Mouse (Mus musculus): ENCODE measurements around the gene Lgals8. TPM values are rescaled to one million over a fixed set of nuclear protein-coding genes. Genes with fewer than 3 reads are reported as not detected.

Lgals8 gene
- polyA plus RNA-seq, 2 experiments, result 19.9 to 29.1 TPM

DNA sequence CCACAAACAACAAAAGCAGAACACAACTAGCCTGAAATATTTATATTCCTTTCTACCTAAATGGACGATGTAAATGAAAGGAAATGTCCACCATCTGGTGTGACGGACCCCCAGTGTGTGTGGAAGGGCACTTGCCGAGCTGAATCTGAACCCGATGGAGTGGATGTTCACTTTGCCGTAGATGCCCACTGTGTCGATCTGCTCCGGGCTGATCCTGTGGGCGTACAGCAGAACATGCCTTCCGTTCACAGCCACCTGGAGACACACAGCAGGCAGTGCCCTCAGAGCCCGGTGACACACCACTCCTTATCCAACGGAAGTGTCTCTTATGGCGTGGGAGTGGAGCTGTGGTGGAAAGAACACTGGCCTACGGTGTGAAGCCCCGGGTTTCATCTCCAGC is 11.6 kb downstream of the Lgals8 start:
- ATAC-seq (ENCODE audit: low FRiP score, low read depth) (no peak), DNase-seq (ENCODE audit: low spot score) (no peak)
- no peak overlapping the region for H3K4me3 ChIP-seq (replicated peaks; ENCODE audit: low read length)
- H3K27ac ChIP-seq (replicated peaks; ENCODE audit: low read depth, low read length), result no peak overlapping the region
- no peaks in the 10 kb centered on the region for H3K4me1 ChIP-seq (ENCODE audit: control insufficient read depth, insufficient read depth, low read length)
- TF ChIP-seq POLR2A (IDR thresholded peaks at IDR 0.05; ENCODE audit: borderline replicate concordance, extremely low read depth, insufficient read depth, insufficient read length), result no peak
- H3K9me3 ChIP-seq (ENCODE audit: control insufficient read depth, low read length), result no peaks in the 10 kb centered on the region
- H3K4me2 ChIP-seq (replicated peaks; ENCODE audit: low read depth, low read length, severe bottlenecking), result no peak overlapping the region
- no peaks in the 10 kb centered on the region for H3K27me3 ChIP-seq (ENCODE audit: control insufficient read depth, insufficient read depth, low read length)
- H3K36me3 ChIP-seq (ENCODE audit: control insufficient read depth, insufficient read depth, low read length), result peaks cover 9% of the 10 kb centered on the region; the same call in 1 of the 2 replicates
- H3K9ac ChIP-seq (ENCODE audit: low read depth, low read length, severe bottlenecking), result no peak overlapping the region
- WGBS, result 90% methylated on average over 14 of the region's 14 CpGs

DNA sequence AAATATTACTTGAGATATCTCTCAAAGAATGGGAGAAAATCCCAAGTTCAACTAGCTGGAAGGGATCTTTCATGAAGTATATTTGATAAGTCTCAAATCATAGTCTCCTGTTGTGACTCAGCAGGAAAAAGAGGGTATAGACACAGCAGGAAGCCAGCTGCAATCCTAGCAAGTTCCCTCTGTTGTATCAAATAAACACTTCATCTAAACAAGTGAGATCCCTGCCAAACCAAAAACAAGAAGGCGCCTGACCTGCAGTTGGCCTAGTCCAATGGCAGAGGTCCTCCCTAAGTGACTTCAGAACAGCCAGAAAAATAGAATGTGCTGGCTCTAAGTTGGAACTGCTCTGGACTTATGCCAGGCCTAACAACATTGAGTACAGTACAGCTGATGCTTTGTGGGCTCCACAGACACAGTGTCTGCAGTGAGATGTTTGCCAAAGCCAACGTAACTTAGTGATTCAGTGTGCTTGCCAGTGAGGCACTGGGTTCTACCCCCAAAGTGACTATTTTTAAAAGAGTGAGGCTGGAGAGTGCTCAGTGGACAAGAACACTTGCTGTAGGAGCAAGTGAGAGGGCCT is 22.6 kb downstream of the Lgals8 start:
- Histone ChIP-seq H3K27ac (replicated peaks; ENCODE audit: low read depth, low read length) (no peak overlapping the region), H3K4me2 (replicated peaks; ENCODE audit: low read depth, low read length, severe bottlenecking) (no peak overlapping the region), H3K27me3 (ENCODE audit: control insufficient read depth, insufficient read depth, low read length) (no peaks in the 10 kb centered on the region), H3K4me1 (ENCODE audit: control insufficient read depth, insufficient read depth, low read length) (no peaks in the 10 kb centered on the region), H3K9ac (ENCODE audit: low read depth, low read length, severe bottlenecking) (no peak overlapping the region), H3K9me3 (ENCODE audit: control insufficient read depth, low read length) (no peaks in the 10 kb centered on the region), H3K36me3 (ENCODE audit: control insufficient read depth, insufficient read depth, low read length) (peaks cover 40% of the 10 kb centered on the region), H3K4me3 (replicated peaks; ENCODE audit: low read length) (no peak overlapping the region)
- ATAC-seq (ENCODE audit: low FRiP score, low read depth) (no peak), DNase-seq (ENCODE audit: low spot score) (peak; percentile 5)
- 79% methylated on average over 2 of the region's 2 CpGs for WGBS
- no peak for TF ChIP-seq POLR2A (IDR thresholded peaks at IDR 0.05; ENCODE audit: borderline replicate concordance, extremely low read depth, insufficient read depth, insufficient read length)

DNA sequence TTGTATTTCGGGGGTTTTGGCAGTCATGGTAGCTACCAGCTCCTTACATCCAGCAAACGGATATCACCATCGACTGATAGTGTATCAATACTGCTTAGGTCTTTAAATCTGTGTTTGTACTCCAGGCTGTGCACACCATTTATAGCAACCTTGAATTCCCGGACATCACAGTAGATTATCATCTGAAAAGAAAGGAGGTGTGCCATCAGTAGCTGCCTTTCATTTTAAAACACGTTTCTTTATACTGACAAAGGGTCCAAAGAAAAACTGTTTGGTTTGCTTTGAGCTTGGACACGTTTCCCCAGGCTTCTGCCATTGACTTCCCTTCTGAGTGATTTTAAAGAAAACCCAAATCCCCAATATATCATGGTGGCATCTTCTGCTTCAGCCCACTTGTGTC is 23.9 kb downstream of the Lgals8 start:
- Histone ChIP-seq H3K4me3 (replicated peaks; ENCODE audit: low read length) (no peak overlapping the region), H3K4me1 (ENCODE audit: control insufficient read depth, insufficient read depth, low read length) (no peaks in the 10 kb centered on the region), H3K27me3 (ENCODE audit: control insufficient read depth, insufficient read depth, low read length) (no peaks in the 10 kb centered on the region), H3K27ac (replicated peaks; ENCODE audit: low read depth, low read length) (no peak overlapping the region), H3K4me2 (replicated peaks; ENCODE audit: low read depth, low read length, severe bottlenecking) (no peak overlapping the region), H3K36me3 (ENCODE audit: control insufficient read depth, insufficient read depth, low read length) (peaks cover 47% of the 10 kb centered on the region), H3K9ac (ENCODE audit: low read depth, low read length, severe bottlenecking) (no peak overlapping the region), H3K9me3 (ENCODE audit: control insufficient read depth, low read length) (no peaks in the 10 kb centered on the region)
- WGBS, result 93% methylated on average over 6 of the region's 6 CpGs
- DNase-seq (ENCODE audit: low spot score) (no peak), ATAC-seq (ENCODE audit: low FRiP score, low read depth) (no peak)
- TF ChIP-seq POLR2A (IDR thresholded peaks at IDR 0.05; ENCODE audit: borderline replicate concordance, extremely low read depth, insufficient read depth, insufficient read length), result no peak

DNA sequence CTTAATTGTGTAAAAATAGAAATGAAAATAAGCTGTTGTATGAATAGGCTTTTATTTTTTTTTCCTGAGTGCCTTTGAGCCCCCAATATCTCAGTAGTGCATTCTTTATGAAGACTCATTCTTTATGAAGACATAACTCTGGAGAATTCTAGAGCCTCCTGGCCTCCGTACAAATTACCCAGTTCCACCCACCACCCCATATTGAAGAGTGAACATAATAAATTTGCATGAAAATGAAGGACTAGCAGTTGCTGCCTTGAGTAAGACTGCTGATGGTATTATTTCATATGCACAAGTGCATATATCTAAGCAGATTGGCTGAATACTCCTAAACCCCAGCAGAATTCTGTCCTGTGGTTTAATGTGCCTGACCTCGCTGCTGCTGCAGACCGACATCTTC is 25.2 kb downstream of the Lgals8 start:
- 92% methylated on average over 3 of the region's 3 CpGs for WGBS
- Histone ChIP-seq H3K4me3 (replicated peaks; ENCODE audit: low read length) (no peak overlapping the region), H3K9me3 (ENCODE audit: control insufficient read depth, low read length) (no peaks in the 10 kb centered on the region), H3K4me2 (replicated peaks; ENCODE audit: low read depth, low read length, severe bottlenecking) (no peak overlapping the region), H3K9ac (ENCODE audit: low read depth, low read length, severe bottlenecking) (no peak overlapping the region), H3K27ac (replicated peaks; ENCODE audit: low read depth, low read length) (no peak overlapping the region), H3K27me3 (ENCODE audit: control insufficient read depth, insufficient read depth, low read length) (no peaks in the 10 kb centered on the region), H3K4me1 (ENCODE audit: control insufficient read depth, insufficient read depth, low read length) (no peaks in the 10 kb centered on the region), H3K36me3 (ENCODE audit: control insufficient read depth, insufficient read depth, low read length) (peaks cover 59% of the 10 kb centered on the region)
- DNase-seq (ENCODE audit: low spot score) (no peak), ATAC-seq (ENCODE audit: low FRiP score, low read depth) (no peak)
- no peak for TF ChIP-seq POLR2A (IDR thresholded peaks at IDR 0.05; ENCODE audit: borderline replicate concordance, extremely low read depth, insufficient read depth, insufficient read length)

DNA sequence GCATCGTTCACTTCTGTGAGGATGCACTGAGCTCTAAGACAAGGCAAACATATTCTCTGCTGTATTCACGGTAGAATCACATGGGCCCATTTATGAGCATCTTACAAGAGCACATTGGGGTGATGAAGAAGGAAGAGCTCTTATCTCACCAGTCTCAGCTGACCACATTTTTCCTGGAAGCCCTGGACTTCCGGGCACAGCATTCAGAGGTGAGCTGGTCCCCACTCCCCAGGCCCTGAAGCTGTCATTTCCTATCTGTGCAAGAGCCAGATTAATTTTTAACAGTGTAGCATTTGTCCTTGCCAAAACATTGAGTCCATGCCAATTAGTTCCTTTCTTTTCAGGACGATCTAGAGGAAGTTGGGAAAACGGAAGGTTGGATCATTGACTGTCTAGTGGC is 30.9 kb downstream of the Lgals8 start:
- H3K4me1 ChIP-seq (ENCODE audit: control insufficient read depth, insufficient read depth, low read length), result no peaks in the 10 kb centered on the region
- H3K4me3 ChIP-seq (replicated peaks; ENCODE audit: low read length), result no peak overlapping the region
- no peaks in the 10 kb centered on the region for H3K27me3 ChIP-seq (ENCODE audit: control insufficient read depth, insufficient read depth, low read length)
- no peak overlapping the region for H3K9ac ChIP-seq (ENCODE audit: low read depth, low read length, severe bottlenecking)
- H3K27ac ChIP-seq (replicated peaks; ENCODE audit: low read depth, low read length), result no peak overlapping the region
- H3K9me3 ChIP-seq (ENCODE audit: control insufficient read depth, low read length), result no peaks in the 10 kb centered on the region
- H3K36me3 ChIP-seq (ENCODE audit: control insufficient read depth, insufficient read depth, low read length), result peaks cover 82% of the 10 kb centered on the region
- TF ChIP-seq POLR2A (IDR thresholded peaks at IDR 0.05; ENCODE audit: borderline replicate concordance, extremely low read depth, insufficient read depth, insufficient read length), result no peak
- DNase-seq (ENCODE audit: low spot score) (no peak), ATAC-seq (ENCODE audit: low FRiP score, low read depth) (no peak)
- no peak overlapping the region for H3K4me2 ChIP-seq (replicated peaks; ENCODE audit: low read depth, low read length, severe bottlenecking)
- 94% methylated on average over 5 of the region's 5 CpGs for WGBS

DNA sequence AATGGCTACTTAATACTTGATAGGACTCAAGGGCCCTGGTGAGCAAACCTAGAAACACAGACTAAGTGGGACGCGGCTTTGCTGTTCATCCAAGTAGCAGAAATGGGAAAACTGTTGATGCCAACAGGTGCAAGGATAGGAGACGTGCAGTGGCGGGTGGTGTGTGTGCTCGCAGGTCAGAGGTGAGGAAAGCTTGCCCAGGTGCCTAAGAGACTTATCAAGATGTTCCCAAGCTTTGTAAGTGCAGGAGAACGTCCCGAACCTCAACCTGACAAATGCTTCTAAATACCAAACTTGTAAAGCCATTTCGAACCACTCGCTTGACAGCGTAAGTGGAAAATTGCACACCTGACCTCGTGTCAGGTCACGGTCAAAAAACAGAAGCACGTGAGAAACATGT is 36.2 kb downstream of the Lgals8 start:
- no peak overlapping the region for H3K4me2 ChIP-seq (replicated peaks; ENCODE audit: low read depth, low read length, severe bottlenecking)
- H3K4me1 ChIP-seq (ENCODE audit: control insufficient read depth, insufficient read depth, low read length), result no peaks in the 10 kb centered on the region
- ATAC-seq (ENCODE audit: low FRiP score, low read depth) (no peak), DNase-seq (ENCODE audit: low spot score) (no peak)
- no peaks in the 10 kb centered on the region for H3K27me3 ChIP-seq (ENCODE audit: control insufficient read depth, insufficient read depth, low read length)
- H3K27ac ChIP-seq (replicated peaks; ENCODE audit: low read depth, low read length), result no peak overlapping the region
- peaks cover 85% of the 10 kb centered on the region for H3K36me3 ChIP-seq (ENCODE audit: control insufficient read depth, insufficient read depth, low read length)
- H3K9ac ChIP-seq (ENCODE audit: low read depth, low read length, severe bottlenecking), result no peak overlapping the region
- H3K9me3 ChIP-seq (ENCODE audit: control insufficient read depth, low read length), result no peaks in the 10 kb centered on the region
- H3K4me3 ChIP-seq (replicated peaks; ENCODE audit: low read length), result no peak overlapping the region
- 93% methylated on average over 13 of the region's 13 CpGs for WGBS
- TF ChIP-seq POLR2A (IDR thresholded peaks at IDR 0.05; ENCODE audit: borderline replicate concordance, extremely low read depth, insufficient read depth, insufficient read length), result no peak
